Mouse (Mus musculus): ENCODE results near the gene Prdm15. TPM values are rescaled to one million over a fixed set of nuclear protein-coding genes. Genes with fewer than 3 reads are reported as not detected.

Prdm15 gene
- 9.4 and 10.1 TPM in 2 replicates for polyA plus RNA-seq (2015; fragmentation: Nextera tagmentation; extraction: Ambion mirVana)

DNA sequence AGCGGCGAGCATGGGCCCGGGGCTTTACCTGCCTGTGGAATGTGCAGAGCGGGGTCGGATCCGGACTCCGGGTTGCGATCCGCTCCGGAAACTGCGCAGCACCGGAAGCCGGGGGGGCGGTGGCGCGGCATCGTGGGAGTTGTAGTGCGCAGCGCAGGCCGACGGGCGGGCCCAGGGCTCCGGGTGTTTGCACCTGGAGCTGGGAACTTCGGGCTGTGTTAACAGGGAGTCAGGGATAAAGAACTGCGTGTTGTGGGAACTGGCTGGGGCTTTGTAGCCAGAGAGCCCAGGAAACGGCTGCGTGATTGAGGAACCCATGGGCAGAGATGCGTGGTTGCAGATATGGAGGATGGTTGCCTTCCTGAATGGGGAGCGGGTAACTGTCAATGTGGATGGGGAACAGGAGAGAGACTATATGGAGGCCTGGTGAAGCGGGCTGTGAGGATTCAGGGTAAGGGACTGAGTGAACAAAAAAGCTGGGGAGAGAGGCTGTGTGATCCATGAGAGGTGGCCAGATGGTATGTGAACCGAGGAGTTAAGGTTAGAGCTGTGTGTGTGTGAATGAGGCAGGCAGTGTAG, at the start of gene Prdm15:
Gene Prdm15 (minus strand): TSS at position 110 of the 579 bp plus-strand sequence.
- under 1% methylated on average over 31 of the region's 31 CpGs for WGBS
- H3K4me2 ChIP-seq: peak within 1 kb of the TSS; percentile 84
- no peaks in the 10 kb centered on the region; the same call in 1 of the 2 replicates for H3K36me3 ChIP-seq
- H3K4me1 ChIP-seq: peaks cover 29% of the 10 kb centered on the region
- H3K9me3 ChIP-seq (replicated peaks): no peaks in the 10 kb centered on the region
- H3K27ac ChIP-seq (replicated peaks): peak within 1 kb of the TSS; percentile 100
- H3K9ac ChIP-seq (replicated peaks): peak within 1 kb of the TSS; percentile 98
- H3K27me3 ChIP-seq (replicated peaks): no peaks in the 10 kb centered on the region
- H3K4me3 ChIP-seq (replicated peaks): peak within 1 kb of the TSS; percentile 94
- ATAC-seq (ENCODE audit: low FRiP score): peak; percentile 91

DNA sequence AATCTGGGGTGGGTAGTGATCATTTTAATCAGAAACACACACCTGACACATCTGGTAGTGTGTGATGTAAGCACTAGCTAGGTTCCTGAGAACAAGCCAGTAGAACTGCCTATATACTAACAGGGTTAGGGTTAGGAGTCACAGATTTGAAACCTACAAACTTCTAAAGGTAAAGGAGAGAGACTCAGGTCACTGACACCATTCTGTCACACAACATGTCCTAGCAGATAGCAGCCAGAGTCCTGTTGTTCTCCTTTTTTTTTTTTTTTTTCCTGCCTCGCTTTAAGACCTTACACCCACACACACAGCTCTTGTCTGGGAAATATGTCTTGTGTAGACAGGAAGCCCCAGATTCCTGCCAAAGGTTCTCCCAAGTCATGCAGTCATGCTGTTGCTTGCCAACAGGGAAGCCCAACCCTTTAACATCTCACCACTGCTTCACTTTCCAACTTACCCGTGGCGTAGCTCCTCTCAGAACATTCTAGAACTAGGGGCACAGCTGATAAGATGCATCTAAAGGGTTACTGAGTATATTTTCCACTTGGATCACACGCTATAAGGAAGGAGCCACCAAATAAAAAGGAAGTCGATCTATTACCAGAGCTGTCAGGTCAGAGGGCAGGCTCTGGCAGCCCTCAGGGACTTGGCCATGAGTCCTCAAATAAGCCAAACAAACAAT, 45.8 kb upstream of the Prdm15 start:
- Histone ChIP-seq H3K9me3 (replicated peaks) (no peaks in the 10 kb centered on the region), H3K27me3 (replicated peaks) (no peaks in the 10 kb centered on the region), H3K4me2 (no peak overlapping the region), H3K27ac (replicated peaks) (no peak overlapping the region), H3K9ac (replicated peaks) (no peak overlapping the region), H3K36me3 (no peaks in the 10 kb centered on the region), H3K4me1 (no peaks in the 10 kb centered on the region), H3K4me3 (replicated peaks) (no peak overlapping the region)
- WGBS: 75% methylated on average over 5 of the region's 5 CpGs
- no peak for ATAC-seq (ENCODE audit: low FRiP score)

DNA sequence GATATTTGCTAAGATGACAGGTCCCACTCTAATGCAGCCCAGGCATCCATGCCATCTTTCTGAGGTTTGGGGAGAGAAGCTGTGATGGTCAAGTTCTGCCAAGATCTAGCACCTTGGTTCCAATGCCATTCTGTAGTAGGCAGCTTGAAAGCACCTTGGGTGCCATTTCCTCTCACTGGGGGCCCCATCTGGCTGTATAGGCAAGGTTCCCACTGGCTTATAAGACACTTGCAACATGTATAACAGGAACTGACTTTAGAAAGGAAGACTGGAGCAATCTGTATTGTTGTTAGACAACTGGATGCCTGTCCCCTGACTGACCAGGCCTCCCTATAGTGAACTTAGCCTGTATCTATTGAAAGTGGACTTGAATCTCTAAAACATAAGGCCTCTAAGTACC, 36.1 kb upstream of the Prdm15 start:
- Histone ChIP-seq H3K27ac (replicated peaks) (no peak overlapping the region), H3K4me1 (no peaks in the 10 kb centered on the region), H3K4me2 (no peak overlapping the region), H3K36me3 (peaks cover 20% of the 10 kb centered on the region), H3K9me3 (replicated peaks) (no peaks in the 10 kb centered on the region), H3K9ac (replicated peaks) (no peak overlapping the region), H3K4me3 (replicated peaks) (no peak overlapping the region), H3K27me3 (replicated peaks) (no peaks in the 10 kb centered on the region)
- ATAC-seq (ENCODE audit: low FRiP score): no peak

DNA sequence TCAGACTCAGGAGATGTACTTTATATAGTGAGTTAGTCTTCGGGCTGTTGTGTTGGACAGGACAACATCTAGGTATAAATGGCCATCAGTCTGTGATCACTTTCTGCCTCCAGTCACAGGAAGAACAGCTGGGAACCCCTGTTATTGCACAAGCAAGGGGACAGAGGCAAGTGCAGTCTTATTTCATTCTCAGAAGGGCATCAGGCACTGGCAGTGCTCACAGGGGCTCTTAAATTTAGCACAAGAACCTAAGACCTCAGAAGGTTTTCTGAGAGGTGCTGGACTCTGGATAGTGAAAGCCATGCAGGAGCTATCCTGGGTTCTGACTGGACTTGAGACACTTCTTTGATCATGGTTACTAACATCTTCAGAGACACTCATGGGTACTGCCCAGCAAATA, 32.0 kb upstream of the Prdm15 start:
- H3K27ac ChIP-seq (replicated peaks): no peak overlapping the region
- H3K4me2 ChIP-seq: no peak overlapping the region
- no peak overlapping the region for H3K9ac ChIP-seq (replicated peaks)
- no peak for ATAC-seq (ENCODE audit: low FRiP score)
- no peak overlapping the region for H3K4me3 ChIP-seq (replicated peaks)
- WGBS: 86% methylated on average over 1 of the region's 1 CpGs
- H3K27me3 ChIP-seq (replicated peaks): no peaks in the 10 kb centered on the region
- H3K36me3 ChIP-seq: peaks cover 29% of the 10 kb centered on the region
- no peaks in the 10 kb centered on the region for H3K9me3 ChIP-seq (replicated peaks)
- no peaks in the 10 kb centered on the region for H3K4me1 ChIP-seq

DNA sequence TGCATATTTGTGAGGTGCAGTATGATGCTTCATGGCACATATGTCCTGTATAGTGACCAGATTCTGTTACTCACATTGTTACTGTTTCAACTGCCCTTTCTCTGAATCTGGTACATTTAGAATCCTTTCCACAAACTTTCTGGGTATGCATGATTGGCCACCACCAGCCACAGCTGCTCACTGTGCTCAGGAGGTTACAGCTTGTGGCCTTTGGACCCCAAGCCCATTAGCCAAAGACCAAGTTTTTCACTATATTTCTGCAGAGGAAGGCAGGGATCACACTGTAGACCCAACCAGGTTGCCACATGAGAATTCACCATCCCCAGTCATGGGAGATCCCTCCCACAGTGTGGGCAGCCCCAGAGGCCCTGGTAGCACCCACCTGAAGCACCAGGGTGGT, 31.2 kb upstream of the Prdm15 start:
- Histone ChIP-seq H3K4me2 (no peak overlapping the region), H3K4me1 (no peaks in the 10 kb centered on the region), H3K36me3 (peaks cover 29% of the 10 kb centered on the region), H3K27ac (replicated peaks) (no peak overlapping the region), H3K4me3 (replicated peaks) (no peak overlapping the region), H3K27me3 (replicated peaks) (no peaks in the 10 kb centered on the region), H3K9me3 (replicated peaks) (no peaks in the 10 kb centered on the region), H3K9ac (replicated peaks) (no peak overlapping the region)
- ATAC-seq (ENCODE audit: low FRiP score): no peak

DNA sequence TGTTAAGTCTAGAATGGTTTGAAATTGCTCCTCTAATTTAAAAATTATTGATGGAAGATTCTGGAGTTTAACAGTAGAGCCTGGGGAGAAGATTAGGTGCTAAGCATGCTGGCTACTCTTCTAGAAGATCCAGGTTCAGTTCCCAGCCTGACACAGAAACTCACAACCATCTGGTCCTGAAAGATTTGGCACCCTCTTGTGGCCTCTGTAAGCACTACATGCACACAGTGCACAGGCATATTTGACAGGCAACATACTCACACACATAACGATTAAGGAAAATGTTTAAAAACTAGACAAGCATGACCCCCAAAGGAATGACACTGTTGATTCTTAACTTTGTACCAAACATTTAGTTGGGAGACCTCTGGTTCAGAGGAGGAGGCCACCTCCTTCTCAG, 27.5 kb upstream of the Prdm15 start:
- 91% methylated on average over 1 of the region's 1 CpGs for WGBS
- Histone ChIP-seq H3K27ac (replicated peaks) (no peak overlapping the region), H3K9ac (replicated peaks) (no peak overlapping the region), H3K9me3 (replicated peaks) (no peaks in the 10 kb centered on the region), H3K4me3 (replicated peaks) (no peak overlapping the region), H3K4me1 (no peaks in the 10 kb centered on the region), H3K27me3 (replicated peaks) (no peaks in the 10 kb centered on the region), H3K4me2 (no peak overlapping the region), H3K36me3 (peaks cover 32% of the 10 kb centered on the region)
- ATAC-seq (ENCODE audit: low FRiP score): no peak

DNA sequence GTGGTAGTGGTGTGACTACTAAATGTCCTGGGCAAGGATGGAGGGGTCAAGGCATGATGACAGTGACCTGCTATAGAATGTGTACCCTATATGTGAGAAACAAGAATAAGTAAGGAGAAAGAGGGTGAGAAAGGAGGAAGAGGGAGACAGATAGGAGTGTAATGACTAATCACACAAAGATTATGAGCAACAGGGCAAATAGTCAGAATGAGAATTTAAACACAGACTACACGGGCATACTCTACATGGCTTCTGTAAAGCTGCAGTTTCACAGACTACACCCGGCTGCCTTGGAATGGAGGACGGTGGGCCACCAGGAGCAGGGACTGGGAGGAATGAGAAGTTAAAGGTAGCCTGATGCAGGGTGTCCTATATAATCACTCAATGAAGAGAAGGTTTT, 25.9 kb upstream of the Prdm15 start:
- Histone ChIP-seq H3K4me3 (replicated peaks) (no peak overlapping the region), H3K27me3 (replicated peaks) (no peaks in the 10 kb centered on the region), H3K4me2 (no peak overlapping the region), H3K9me3 (replicated peaks) (no peaks in the 10 kb centered on the region), H3K4me1 (no peaks in the 10 kb centered on the region), H3K27ac (replicated peaks) (no peak overlapping the region), H3K36me3 (peaks cover 37% of the 10 kb centered on the region), H3K9ac (replicated peaks) (no peak overlapping the region)
- no peak for ATAC-seq (ENCODE audit: low FRiP score)
- WGBS: 92% methylated on average over 3 of the region's 3 CpGs

DNA sequence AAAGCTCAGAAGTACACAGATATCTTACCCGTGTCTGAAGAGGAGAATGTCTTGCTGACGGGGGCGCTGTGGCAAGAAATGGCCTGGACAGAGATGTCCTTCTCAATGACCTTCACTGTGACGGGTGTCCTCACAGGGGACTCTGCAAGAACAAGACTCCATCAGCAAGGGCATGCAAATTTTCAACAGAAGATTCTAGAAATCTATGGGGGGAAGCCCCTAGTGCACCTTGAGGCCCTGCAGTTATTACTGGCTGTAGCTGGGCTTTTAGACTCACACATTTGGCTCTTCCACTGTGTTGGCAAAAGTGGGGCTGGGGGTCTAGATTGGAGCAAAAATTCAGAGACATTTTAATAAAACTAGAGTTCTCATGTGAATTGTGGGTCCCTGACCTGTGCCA, 23.5 kb upstream of the Prdm15 start:
- H3K36me3 ChIP-seq: peaks cover 29% of the 10 kb centered on the region
- ATAC-seq (ENCODE audit: low FRiP score): no peak
- no peaks in the 10 kb centered on the region for H3K4me1 ChIP-seq
- H3K27ac ChIP-seq (replicated peaks): no peak overlapping the region
- 91% methylated on average over 4 of the region's 4 CpGs for WGBS
- no peak overlapping the region for H3K4me3 ChIP-seq (replicated peaks)
- H3K27me3 ChIP-seq (replicated peaks): no peaks in the 10 kb centered on the region
- no peak overlapping the region for H3K4me2 ChIP-seq
- no peaks in the 10 kb centered on the region for H3K9me3 ChIP-seq (replicated peaks)
- H3K9ac ChIP-seq (replicated peaks): no peak overlapping the region

DNA sequence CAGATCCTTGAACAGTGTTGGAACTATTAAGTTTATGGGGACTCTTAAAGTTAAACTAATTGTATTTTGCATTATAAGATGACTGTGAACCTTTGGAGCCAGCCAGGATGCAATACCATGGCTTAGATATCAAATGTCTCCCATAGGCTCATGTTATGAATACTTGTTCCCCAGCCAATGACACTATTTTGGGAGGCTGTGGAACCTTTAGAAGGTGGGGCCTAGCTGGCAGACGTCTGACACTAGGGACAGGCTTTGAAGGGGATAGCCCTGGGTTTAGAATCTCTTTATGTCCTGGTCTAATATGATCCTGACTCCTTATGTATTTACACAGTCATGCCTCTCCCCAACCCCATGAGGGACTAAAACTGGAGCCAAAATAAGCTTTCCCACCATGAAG, 22.7 kb upstream of the Prdm15 start:
- Histone ChIP-seq H3K27me3 (replicated peaks) (no peaks in the 10 kb centered on the region), H3K4me2 (no peak overlapping the region), H3K4me3 (replicated peaks) (no peak overlapping the region), H3K9ac (replicated peaks) (no peak overlapping the region), H3K9me3 (replicated peaks) (no peaks in the 10 kb centered on the region), H3K4me1 (no peaks in the 10 kb centered on the region), H3K36me3 (peaks cover 28% of the 10 kb centered on the region), H3K27ac (replicated peaks) (no peak overlapping the region)
- 64% methylated on average over 1 of the region's 1 CpGs for WGBS
- ATAC-seq (ENCODE audit: low FRiP score): no peak

DNA sequence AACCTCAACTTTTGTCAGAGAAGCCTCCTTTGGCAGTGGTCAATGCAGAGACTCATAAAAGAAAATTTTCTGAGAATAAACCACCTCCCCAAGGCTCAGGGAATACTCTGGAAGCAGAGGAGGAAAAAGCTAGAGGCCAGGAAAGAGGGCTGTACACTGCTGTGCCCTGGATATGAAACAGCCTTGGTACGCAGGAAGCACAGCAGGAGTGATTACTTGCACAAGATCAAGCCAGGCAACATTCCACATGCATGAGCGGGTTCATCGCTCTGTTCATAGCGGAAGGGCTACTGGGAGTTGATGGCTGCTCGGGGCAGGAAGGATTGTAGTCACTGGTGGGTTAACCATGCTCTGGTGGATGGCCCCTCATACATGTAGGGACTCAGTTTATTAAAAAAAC, 21.0 kb upstream of the Prdm15 start:
- Histone ChIP-seq H3K4me3 (replicated peaks) (no peak overlapping the region), H3K27ac (replicated peaks) (no peak overlapping the region), H3K4me1 (no peaks in the 10 kb centered on the region), H3K9ac (replicated peaks) (no peak overlapping the region), H3K4me2 (no peak overlapping the region), H3K27me3 (replicated peaks) (no peaks in the 10 kb centered on the region), H3K9me3 (replicated peaks) (no peaks in the 10 kb centered on the region), H3K36me3 (peaks cover 37% of the 10 kb centered on the region)
- ATAC-seq (ENCODE audit: low FRiP score): no peak
- 76% methylated on average over 5 of the region's 5 CpGs for WGBS

DNA sequence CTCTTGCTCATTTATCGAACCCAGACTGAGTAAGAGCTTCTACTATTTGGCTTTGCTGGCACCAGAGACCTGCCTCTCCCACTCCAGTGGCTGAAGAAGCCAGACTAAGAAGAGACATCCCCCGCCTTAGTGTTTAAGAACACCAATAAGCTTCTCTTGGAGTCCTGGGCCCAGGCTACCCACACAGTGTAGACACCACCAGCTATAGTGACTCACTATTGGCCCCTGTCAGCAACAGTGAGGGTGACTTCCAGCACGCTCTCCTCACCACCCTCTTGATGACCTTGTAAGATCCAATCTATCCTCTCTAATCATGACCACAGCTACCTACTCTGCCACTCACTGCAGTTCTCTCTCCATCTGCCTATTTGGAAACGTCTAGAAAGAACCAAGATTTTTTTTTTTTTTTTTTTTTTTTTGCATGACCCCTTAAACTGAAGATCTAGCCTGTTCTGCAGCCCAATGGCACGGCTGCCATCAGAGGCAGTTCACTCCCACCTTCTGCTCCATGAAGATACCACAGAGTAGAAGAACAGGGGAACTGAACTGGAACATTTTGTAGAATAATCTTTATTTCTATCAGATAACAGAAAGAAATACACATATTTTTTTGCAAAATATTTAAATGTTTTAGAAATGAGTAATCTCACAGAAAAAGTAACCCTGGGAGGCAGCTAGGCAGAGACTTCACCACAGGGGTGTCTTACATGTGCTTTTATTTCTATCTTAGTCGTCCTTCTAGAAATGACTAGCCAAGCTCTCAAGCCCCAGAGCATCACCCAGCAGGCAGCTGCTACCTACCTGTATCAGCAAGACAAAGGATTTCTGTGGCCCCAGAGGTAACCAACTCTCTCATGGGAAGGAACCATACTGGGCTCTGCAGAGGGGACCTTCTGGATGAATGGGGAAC, 17.8 kb upstream of the Prdm15 start:
- no peak overlapping the region for H3K9ac ChIP-seq (replicated peaks)
- no peaks in the 10 kb centered on the region for H3K9me3 ChIP-seq (replicated peaks)
- ATAC-seq (ENCODE audit: low FRiP score): no peak
- no peaks in the 10 kb centered on the region for H3K4me1 ChIP-seq
- H3K36me3 ChIP-seq: peaks cover 36% of the 10 kb centered on the region
- no peaks in the 10 kb centered on the region for H3K27me3 ChIP-seq (replicated peaks)
- no peak overlapping the region for H3K4me2 ChIP-seq
- H3K27ac ChIP-seq (replicated peaks): no peak overlapping the region
- 75% methylated on average over 6 of the region's 6 CpGs for WGBS
- no peak overlapping the region for H3K4me3 ChIP-seq (replicated peaks)

All from neural tube, embryonic 15.5 days (tissue).